Comparison of ENCODE assay signal across 13 mouse cellular contexts in genomic region chr8:88409401-88409940, GRCm38 (mm10). TPM values are rescaled to one million over a fixed set of nuclear protein-coding genes. Genes with fewer than 3 reads are reported as not detected.
A peak's percentile ranks its signal among the peaks of the same experiment; 100 is the strongest.
DNase-seq lines count a peak whose midpoint lies in the region; ATAC-seq and TF ChIP-seq lines count a peak whose summit lies in the region.
"Had no signal": no experiment of that assay in that cellular context is flagged by ENCODE, and none has a peak within 500 bp of the region (broad histone marks: within the 10 kb centered on the region; RNA-seq: fewer than 3 reads in every experiment).

No protein-coding gene starts in this region.

- H3K27me3 ChIP-seq in kidney, adult 2 months (replicated peaks; ENCODE audit: control insufficient read depth, insufficient read depth, low read length): no peaks in the 10 kb centered on the region
- no peaks in the 10 kb centered on the region for H3K27me3 ChIP-seq in liver, embryonic 15.5 days
- no peaks in the 10 kb centered on the region for H3K27me3 ChIP-seq in midbrain, postnatal 0 days (ENCODE audit: insufficient read depth, low read length)
- H3K27me3 ChIP-seq in midbrain, embryonic 15.5 days (replicated peaks): no peaks in the 10 kb centered on the region
- H3K27me3 ChIP-seq: limb, embryonic 13.5 days had no signal

- no peak for TF ChIP-seq CTCF in kidney, adult 2 months (conservative IDR thresholded peaks at IDR 0.05; ENCODE audit: insufficient read depth, insufficient read length, low read depth, low read length)
- TF ChIP-seq CTCF in midbrain, postnatal 0 days (IDR thresholded peaks at IDR 0.05): no peak

- H3K4me3 ChIP-seq in kidney, adult 2 months (ENCODE audit: insufficient read depth, low read depth, low read length): no peak overlapping the region
- no peak overlapping the region; the same call in 1 of the 2 replicates for H3K4me3 ChIP-seq in liver, embryonic 15.5 days (replicated peaks)
- H3K4me3 ChIP-seq in midbrain, postnatal 0 days (ENCODE audit: low read depth, low read length): no peak overlapping the region
- H3K4me3 ChIP-seq in midbrain, embryonic 15.5 days: no peak overlapping the region
- H3K4me3 ChIP-seq: forebrain, embryonic 10.5 days; limb, embryonic 13.5 days had no signal

- WGBS in kidney, adult 2 months: 46% methylated on average over 11 of the region's 11 CpGs
- WGBS in liver, embryonic 15.5 days (ENCODE audit: insufficient replicate concordance): 33% methylated on average over 11 of the region's 11 CpGs
- 65% methylated on average over 11 of the region's 11 CpGs for WGBS in midbrain, postnatal 0 days
- WGBS in midbrain, embryonic 15.5 days: 67% methylated on average over 11 of the region's 11 CpGs

- ATAC-seq in liver, embryonic 15.5 days (ENCODE audit: insufficient read depth): no peak
- no peak for ATAC-seq in midbrain, postnatal 0 days (ENCODE audit: low FRiP score)
- no peak for ATAC-seq in midbrain, embryonic 15.5 days (replicated peaks)

- no peaks in the 10 kb centered on the region for H3K36me3 ChIP-seq in kidney, adult 2 months (ENCODE audit: control insufficient read depth, insufficient read depth, low read length)
- H3K36me3 ChIP-seq in liver, embryonic 15.5 days (replicated peaks): no peaks in the 10 kb centered on the region
- no peaks in the 10 kb centered on the region for H3K36me3 ChIP-seq in midbrain, postnatal 0 days (ENCODE audit: insufficient read depth, low read length)
- no peaks in the 10 kb centered on the region for H3K36me3 ChIP-seq in midbrain, embryonic 15.5 days (replicated peaks)
- H3K36me3 ChIP-seq: forebrain, embryonic 10.5 days; limb, embryonic 13.5 days had no signal

- no peaks in the 10 kb centered on the region for H3K9me3 ChIP-seq in liver, embryonic 15.5 days (replicated peaks)
- peaks cover 6% of the 10 kb centered on the region; the same call in 1 of the 2 replicates for H3K9me3 ChIP-seq in midbrain, postnatal 0 days (ENCODE audit: low read length)
- H3K9me3 ChIP-seq in midbrain, embryonic 15.5 days: no peaks in the 10 kb centered on the region

- H3K9ac ChIP-seq in liver, embryonic 15.5 days: no peak overlapping the region
- H3K9ac ChIP-seq in midbrain, postnatal 0 days (replicated peaks; ENCODE audit: low read length, poor library complexity, severe bottlenecking): no peak overlapping the region
- H3K9ac ChIP-seq in midbrain, embryonic 15.5 days: no peak overlapping the region
- H3K9ac ChIP-seq: hindbrain, embryonic 14.5 days; limb, embryonic 13.5 days had no signal

- peak; percentile 23 for DNase-seq in kidney, postnatal 10 days
- no peak for DNase-seq in kidney, adult 2 months
- DNase-seq in adrenal gland, adult 18-20 months (ENCODE audit: low spot score in 2 of 2): peak; percentile 21 to 29
- peak; percentile 51 for DNase-seq in adrenal gland, postnatal 25 days
- DNase-seq in midbrain, postnatal 0 days (ENCODE audit: low spot score): no peak
- DNase-seq in layer of hippocampus, adult 11-12 months (ENCODE audit: low spot score): no peak
- DNase-seq: cerebellum, adult 18-20 months; gastrocnemius, postnatal 14 days had no signal

- no peak overlapping the region for H3K27ac ChIP-seq in kidney, adult 2 months (ENCODE audit: insufficient read depth, low read depth, low read length)
- H3K27ac ChIP-seq in liver, embryonic 15.5 days (replicated peaks): no peak overlapping the region
- no peak overlapping the region for H3K27ac ChIP-seq in midbrain, postnatal 0 days (ENCODE audit: low read depth, low read length)
- no peak overlapping the region for H3K27ac ChIP-seq in midbrain, embryonic 15.5 days
- H3K27ac ChIP-seq: forebrain, embryonic 10.5 days; hindbrain, embryonic 14.5 days; limb, embryonic 13.5 days had no signal

- no peaks in the 10 kb centered on the region for H3K4me1 ChIP-seq in kidney, adult 2 months (ENCODE audit: control insufficient read depth, insufficient read depth, low read length)
- H3K4me1 ChIP-seq in liver, embryonic 15.5 days (replicated peaks): no peaks in the 10 kb centered on the region; the same call in 1 of the 2 replicates
- H3K4me1 ChIP-seq in midbrain, postnatal 0 days (ENCODE audit: insufficient read depth, low read length): no peaks in the 10 kb centered on the region
- no peaks in the 10 kb centered on the region for H3K4me1 ChIP-seq in midbrain, embryonic 15.5 days

- H3K4me2 ChIP-seq in liver, embryonic 15.5 days: peak overlapping the region; percentile 44
- no peak overlapping the region for H3K4me2 ChIP-seq in midbrain, postnatal 0 days (ENCODE audit: low read depth, low read length, poor library complexity, severe bottlenecking)
- H3K4me2 ChIP-seq in midbrain, embryonic 15.5 days: no peak overlapping the region
- H3K4me2 ChIP-seq: hindbrain, embryonic 14.5 days; limb, embryonic 13.5 days had no signal

- TF ChIP-seq POLR2A in kidney, adult 2 months (IDR thresholded peaks at IDR 0.05; ENCODE audit: low read depth, low read length): no peak

RNA-seq across cellular contexts. Expression of gene Brd7, which starts 47.5 kb away (rescaled TPM):
- polyA plus RNA-seq in kidney, adult 2 months (2012; rRNA removed): 23.9 and 25.6 TPM in 2 replicates
- total RNA-seq in adrenal gland, adult 18-20 months (2021): 10 to 100 TPM; 56.0 to 67.1 TPM
- total RNA-seq in adrenal gland, postnatal 25 days (2021): 90.1 and 90.3 TPM in 2 replicates
- polyA plus RNA-seq in liver, embryonic 15.5 days (2015; fragmentation: Nextera tagmentation; extraction: Ambion mirVana): 28.4 and 31.3 TPM in 2 replicates
- total RNA-seq in midbrain, postnatal 0 days (2014; rRNA removed): 29.7 and 35.6 TPM in 2 replicates
- 55.0 and 60.7 TPM in 2 replicates for polyA plus RNA-seq in midbrain, postnatal 0 days (2015; fragmentation: Nextera tagmentation; extraction: Ambion mirVana)
- 60.2 and 63.5 TPM in 2 replicates for polyA plus RNA-seq in midbrain, embryonic 15.5 days (2015; fragmentation: Nextera tagmentation; extraction: Ambion mirVana)

Comparison
In these comparisons a context has a peak if more than half of its experiments do, and no peak if none do; other contexts are left out.
1. DNase-seq: peak in kidney, postnatal 10 days (single experiment), adrenal gland, adult 18-20 months (2 of 2) and adrenal gland, postnatal 25 days (single experiment); none in kidney, adult 2 months (single experiment), midbrain, postnatal 0 days (single experiment) and layer of hippocampus, adult 11-12 months (single experiment).